Mouse (Mus musculus) limb, embryonic 10.5 days (tissue): ENCODE measurements around the gene Hspa4l. TPM values are rescaled to one million over a fixed set of nuclear protein-coding genes. Genes with fewer than 3 reads are reported as not detected.

ENCODE experiments used
- DNase-seq: peaks from one replicate; pipeline ENCODE4 v3.0.0-alpha.2; 2017; ENCODE audit warnings: low spot score
- H3K27ac ChIP-seq: fragments of 300-500 bp; sonication (generic); 2 replicates; pipeline ENCODE4 v1.5.1; 2016; ENCODE audit warnings: mild to moderate bottlenecking
- H3K27me3 ChIP-seq: fragments of 300-500 bp; sonication (generic); 2 replicates; pipeline ENCODE4 v1.6.1; 2016; ENCODE audit warnings: low read depth, mild to moderate bottlenecking; ENCODE audit not compliant: poor library complexity, severe bottlenecking
- H3K36me3 ChIP-seq: fragments of 300-500 bp; sonication (generic); 2 replicates; pipeline ENCODE4 v1.6.1; 2016; ENCODE audit warnings: mild to moderate bottlenecking, moderate library complexity
- H3K4me1 ChIP-seq: fragments of 300-500 bp; sonication (generic); 2 replicates; pipeline ENCODE4 v1.6.1; 2016
- H3K4me3 ChIP-seq: fragments of 300-500 bp; sonication (generic); 2 replicates; pipeline ENCODE4 v1.5.1; 2016; ENCODE audit warnings: mild to moderate bottlenecking, moderate library complexity
- H3K9me3 ChIP-seq: fragments of 300-500 bp; sonication (generic); replicated peaks from 2 replicates; pipeline ENCODE4 v1.6.1; 2016; ENCODE audit warnings: mild to moderate bottlenecking
- WGBS: fragments of 180-500 bp; shearing (Covaris S2); methylation state at CpG from one replicate; pipeline ENCODE4 v1.1.7; 2016; 5-methylcytosine and 5-hydroxymethylcytosine counted together
- polyA plus RNA-seq: library from polyadenylated mRNA; unstranded; fragments of >200 nt; fragmentation: Nextera tagmentation; extraction: Ambion mirVana; gene quantifications from 2 replicates; pipeline ENCODE4 v1.2.1, GENCODE M21; 2016

The Hspa4l gene
- 2.3 TPM in 2 replicates for polyA plus RNA-seq

DNA sequence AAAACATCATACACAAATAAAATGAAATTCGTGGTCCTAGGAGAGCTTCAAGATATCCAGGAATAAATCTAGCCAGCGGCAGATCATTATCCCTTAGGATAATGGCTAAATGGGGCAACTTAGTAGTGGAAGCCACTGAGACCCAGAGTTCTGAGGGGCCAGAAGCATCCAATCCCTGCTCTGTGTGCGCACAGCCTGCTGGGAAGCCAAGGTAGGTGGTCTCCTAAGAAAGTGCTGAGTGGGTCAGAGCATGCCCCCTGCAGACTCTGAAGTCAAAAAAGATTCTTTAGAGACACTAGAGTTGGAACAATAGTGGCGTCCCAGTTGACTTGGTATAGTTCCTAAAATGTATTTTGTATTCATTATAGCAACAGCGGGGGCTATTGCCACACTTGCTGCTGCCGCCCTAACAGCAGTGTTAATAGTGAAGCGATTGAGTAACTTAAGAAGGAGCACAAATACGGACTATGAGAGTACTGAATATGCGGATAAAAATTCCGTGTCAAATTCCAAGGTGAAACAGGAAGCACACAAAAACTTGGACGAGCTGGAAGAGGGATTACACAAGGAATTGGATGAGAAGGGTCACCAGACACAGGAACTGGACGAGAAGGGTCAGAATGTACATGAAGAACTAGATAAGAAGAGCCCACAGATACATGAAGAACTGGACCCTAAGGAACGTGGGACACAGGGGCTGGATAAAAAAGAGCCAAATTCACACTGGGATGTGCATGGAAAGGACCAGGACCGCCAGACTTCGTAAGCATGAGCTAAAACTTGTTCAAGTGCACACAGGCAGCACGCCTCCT, at the start of gene Hspa4l:
Gene Hspa4l (plus strand): TSS at position 472 of the 812 bp plus-strand sequence.
- DNase-seq = no peak
- Histone ChIP-seq H3K4me3 (peak within 1 kb of the TSS; percentile 75), H3K4me1 (peaks cover 16% of the 10 kb centered on the region), H3K27ac (peak within 1 kb of the TSS; percentile 85), H3K9me3 (no peaks in the 10 kb centered on the region), H3K36me3 (no peaks in the 10 kb centered on the region), H3K27me3 (peaks cover 11% of the 10 kb centered on the region)
- WGBS = 30% methylated on average over 16 of the region's 16 CpGs

DNA sequence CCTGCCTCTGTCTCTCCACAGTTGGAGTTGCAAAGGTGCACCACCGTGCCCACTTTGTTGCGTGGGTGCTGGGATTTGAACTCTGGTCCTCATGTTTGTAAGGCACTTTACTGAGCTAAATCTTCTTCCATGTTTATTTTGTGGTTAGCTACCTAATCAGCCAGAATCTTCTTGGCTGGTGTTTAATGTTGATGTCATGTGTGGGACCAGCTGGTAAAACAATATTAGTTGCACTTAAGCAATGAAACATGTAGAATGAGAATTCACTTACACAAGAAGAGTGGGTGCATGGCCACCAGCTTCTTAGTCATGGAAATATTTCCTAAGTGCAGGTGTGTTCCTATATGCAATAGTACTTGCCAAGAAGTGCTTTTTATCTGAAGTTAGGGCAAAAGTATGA, 49.1 kb upstream of the Hspa4l start:
- no peak overlapping the region for H3K27ac ChIP-seq
- no peaks in the 10 kb centered on the region for H3K9me3 ChIP-seq
- DNase-seq = no peak
- H3K4me1 ChIP-seq = no peaks in the 10 kb centered on the region
- H3K4me3 ChIP-seq = no peak overlapping the region
- peaks cover 19% of the 10 kb centered on the region; the same call in 1 of the 2 replicates for H3K36me3 ChIP-seq
- WGBS = 95% methylated on average over 2 of the region's 2 CpGs
- H3K27me3 ChIP-seq = no peaks in the 10 kb centered on the region

DNA sequence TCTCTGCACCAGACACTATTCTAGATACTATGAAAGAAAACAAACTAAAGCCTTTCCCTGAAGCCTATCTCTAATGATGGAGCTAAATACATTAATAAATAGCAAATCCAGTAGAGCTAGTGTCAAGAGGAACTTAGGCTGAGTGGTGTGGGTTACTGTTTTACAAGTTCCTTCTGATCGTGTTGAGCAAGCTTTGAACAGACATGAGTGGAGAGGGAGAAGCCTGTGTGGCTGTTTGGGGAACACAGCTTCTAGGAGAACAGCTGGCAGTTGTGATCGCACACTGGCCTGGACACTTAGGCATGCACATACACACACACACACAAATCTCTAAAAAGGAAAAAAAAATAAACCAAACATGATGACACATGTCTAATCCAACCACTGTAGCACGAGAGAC, 45.5 kb upstream of the Hspa4l start:
- 92% methylated on average over 3 of the region's 3 CpGs for WGBS
- Histone ChIP-seq H3K4me1 (no peaks in the 10 kb centered on the region), H3K36me3 (peaks cover 16% of the 10 kb centered on the region; the same call in 1 of the 2 replicates), H3K9me3 (no peaks in the 10 kb centered on the region), H3K27ac (no peak overlapping the region), H3K4me3 (no peak overlapping the region), H3K27me3 (no peaks in the 10 kb centered on the region)
- no peak for DNase-seq

DNA sequence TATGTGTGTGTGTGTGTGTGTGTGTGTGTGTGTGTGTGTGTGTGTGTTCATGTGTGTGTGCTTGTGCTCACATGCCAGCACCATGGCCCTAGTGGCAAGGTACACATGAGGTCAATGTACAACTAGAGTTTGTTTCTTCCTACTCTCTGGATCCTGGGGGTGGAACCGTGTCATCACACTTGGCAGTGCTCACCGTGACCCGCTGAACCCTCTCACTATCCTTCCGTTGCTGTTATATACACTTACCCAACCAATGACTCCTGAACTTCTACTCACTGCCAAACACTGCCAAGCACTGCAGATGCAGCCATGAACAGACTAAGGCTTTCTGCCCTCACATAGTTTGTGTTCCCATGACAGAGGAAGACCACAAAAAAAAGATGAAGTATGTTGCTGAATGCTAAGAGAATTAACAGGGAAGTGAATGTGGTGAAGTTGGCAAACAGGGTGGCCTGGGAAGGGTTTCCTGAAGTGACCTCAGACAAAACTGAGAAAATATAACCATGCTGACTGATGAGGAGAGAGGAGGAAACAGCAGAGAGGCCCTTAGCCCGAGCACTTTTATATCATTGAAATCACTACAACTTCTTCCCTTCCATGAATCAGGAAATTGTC, 39.4 kb upstream of the Hspa4l start:
- no peak overlapping the region for H3K4me3 ChIP-seq
- no peaks in the 10 kb centered on the region for H3K9me3 ChIP-seq
- no peaks in the 10 kb centered on the region for H3K27me3 ChIP-seq
- 89% methylated on average over 5 of the region's 5 CpGs for WGBS
- DNase-seq = no peak
- H3K4me1 ChIP-seq = no peaks in the 10 kb centered on the region
- peaks cover 5% of the 10 kb centered on the region; the same call in 1 of the 2 replicates for H3K36me3 ChIP-seq
- H3K27ac ChIP-seq = no peak overlapping the region

DNA sequence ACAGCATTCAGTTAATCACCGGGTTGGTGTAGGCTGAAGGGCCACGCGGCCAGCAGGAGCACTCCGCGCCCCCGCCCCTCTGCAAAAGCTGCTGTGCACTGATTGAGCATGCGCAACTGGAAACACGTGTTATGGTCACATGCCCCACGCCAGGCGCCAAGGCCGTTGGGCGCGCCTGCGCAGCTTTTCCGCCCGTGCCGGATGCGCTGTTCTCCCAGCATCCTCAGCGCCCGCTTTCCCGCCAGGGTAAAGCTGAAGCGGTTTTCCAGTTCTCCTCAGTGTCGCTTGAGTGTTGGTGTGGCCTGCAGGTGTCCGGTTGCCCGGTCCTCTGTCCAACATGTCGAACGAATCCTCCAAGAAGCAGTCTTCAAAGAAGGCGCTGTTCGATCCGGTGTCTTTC, 35.6 kb upstream of the Hspa4l start, which contains the start of gene Slc25a31:
Gene Slc25a31 (plus strand): TSS at position 201 of the 400 bp plus-strand sequence.
- Histone ChIP-seq H3K27me3 (no peaks in the 10 kb centered on the region), H3K36me3 (0 out of 2 replicates have a peak, but pooled peaks cover 3% of the 10 kb centered on the region), H3K9me3 (no peaks in the 10 kb centered on the region), H3K4me1 (no peaks in the 10 kb centered on the region), H3K4me3 (no peak within 1 kb of the TSS), H3K27ac (no peak within 1 kb of the TSS)
- WGBS = 88% methylated on average over 30 of the region's 30 CpGs
- DNase-seq = no peak

DNA sequence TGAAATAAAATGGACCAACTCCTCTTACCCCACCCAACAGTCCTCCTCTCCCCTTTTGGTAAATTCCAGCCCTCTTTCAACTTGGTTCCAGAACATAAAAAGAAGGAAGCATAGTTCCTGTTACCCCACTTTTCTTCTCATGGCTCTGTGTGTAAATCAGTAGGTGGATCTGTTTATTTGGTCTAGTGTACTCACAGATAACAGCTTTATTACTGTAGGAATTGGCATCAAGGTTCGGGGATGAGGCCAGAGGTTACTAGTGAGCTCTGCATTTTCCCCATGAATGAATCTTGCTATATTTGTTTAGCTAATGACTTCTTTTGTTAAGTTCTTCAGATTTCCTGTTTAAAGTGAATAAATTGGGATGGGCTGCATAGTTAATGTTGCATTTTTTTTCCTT, 28.2 kb upstream of the Hspa4l start:
- DNase-seq = no peak
- 36% methylated on average over 1 of the region's 1 CpGs for WGBS
- no peaks in the 10 kb centered on the region for H3K9me3 ChIP-seq
- H3K27ac ChIP-seq = no peak overlapping the region
- H3K4me1 ChIP-seq = no peaks in the 10 kb centered on the region
- no peak overlapping the region for H3K4me3 ChIP-seq
- no peaks in the 10 kb centered on the region for H3K36me3 ChIP-seq
- H3K27me3 ChIP-seq = no peaks in the 10 kb centered on the region

DNA sequence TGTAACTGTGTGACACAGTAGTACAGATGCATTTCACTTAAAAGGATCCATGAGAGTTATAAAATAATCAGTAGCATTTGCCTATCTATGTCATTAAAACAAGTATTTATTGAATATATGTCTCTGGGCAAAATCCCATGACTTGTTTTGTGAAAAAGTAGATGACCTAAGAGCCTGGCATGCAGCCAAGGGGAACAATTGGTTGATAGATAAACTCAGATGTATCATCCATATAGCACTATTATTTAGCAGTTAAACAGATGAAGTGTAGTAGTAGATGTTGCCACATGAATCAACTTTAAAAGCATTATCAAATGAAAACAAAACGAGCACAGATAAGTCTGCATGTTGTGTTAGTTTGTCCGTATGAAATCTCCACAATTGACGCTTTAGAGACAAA, 25.3 kb upstream of the Hspa4l start:
- 95% methylated on average over 3 of the region's 3 CpGs for WGBS

DNA sequence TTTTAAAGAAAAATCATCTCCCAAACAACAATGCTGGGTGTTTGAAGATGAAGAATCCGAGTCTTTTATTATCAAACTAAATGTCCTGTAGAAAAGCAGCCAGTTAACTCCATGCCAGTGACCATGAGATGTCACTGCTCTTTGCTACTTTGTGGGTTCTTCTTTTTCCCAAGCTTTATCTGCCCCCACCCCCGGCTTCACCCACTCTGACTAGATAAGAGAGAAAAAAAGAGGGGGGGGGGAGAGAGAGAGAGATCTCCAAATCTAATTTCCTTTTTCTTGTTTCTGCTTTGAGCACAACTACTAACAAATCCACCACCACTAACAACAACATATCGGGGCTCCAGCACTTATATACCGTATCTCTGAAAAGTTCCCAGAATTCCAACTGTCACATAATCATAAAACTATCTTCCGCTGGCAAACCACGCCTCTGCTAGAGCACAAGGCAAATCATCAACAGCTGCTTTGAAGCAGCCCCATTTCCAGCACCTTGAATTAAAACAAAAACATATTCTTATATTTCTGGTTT, 5.8 kb upstream of the Hspa4l start:
- 86% methylated on average over 6 of the region's 6 CpGs for WGBS
- no peak for DNase-seq
- H3K9me3 ChIP-seq = no peaks in the 10 kb centered on the region
- no peaks in the 10 kb centered on the region for H3K4me1 ChIP-seq
- H3K27ac ChIP-seq = no peak overlapping the region
- H3K4me3 ChIP-seq = no peak overlapping the region
- no peaks in the 10 kb centered on the region for H3K36me3 ChIP-seq
- no peaks in the 10 kb centered on the region for H3K27me3 ChIP-seq

More for the DNA sequence above, 25.3 kb upstream of the Hspa4l start:
- Histone ChIP-seq H3K9me3 (no peaks in the 10 kb centered on the region), H3K27me3 (no peaks in the 10 kb centered on the region), H3K4me1 (no peaks in the 10 kb centered on the region), H3K36me3 (no peaks in the 10 kb centered on the region), H3K4me3 (no peak overlapping the region), H3K27ac (no peak overlapping the region)
- no peak for DNase-seq

DNA sequence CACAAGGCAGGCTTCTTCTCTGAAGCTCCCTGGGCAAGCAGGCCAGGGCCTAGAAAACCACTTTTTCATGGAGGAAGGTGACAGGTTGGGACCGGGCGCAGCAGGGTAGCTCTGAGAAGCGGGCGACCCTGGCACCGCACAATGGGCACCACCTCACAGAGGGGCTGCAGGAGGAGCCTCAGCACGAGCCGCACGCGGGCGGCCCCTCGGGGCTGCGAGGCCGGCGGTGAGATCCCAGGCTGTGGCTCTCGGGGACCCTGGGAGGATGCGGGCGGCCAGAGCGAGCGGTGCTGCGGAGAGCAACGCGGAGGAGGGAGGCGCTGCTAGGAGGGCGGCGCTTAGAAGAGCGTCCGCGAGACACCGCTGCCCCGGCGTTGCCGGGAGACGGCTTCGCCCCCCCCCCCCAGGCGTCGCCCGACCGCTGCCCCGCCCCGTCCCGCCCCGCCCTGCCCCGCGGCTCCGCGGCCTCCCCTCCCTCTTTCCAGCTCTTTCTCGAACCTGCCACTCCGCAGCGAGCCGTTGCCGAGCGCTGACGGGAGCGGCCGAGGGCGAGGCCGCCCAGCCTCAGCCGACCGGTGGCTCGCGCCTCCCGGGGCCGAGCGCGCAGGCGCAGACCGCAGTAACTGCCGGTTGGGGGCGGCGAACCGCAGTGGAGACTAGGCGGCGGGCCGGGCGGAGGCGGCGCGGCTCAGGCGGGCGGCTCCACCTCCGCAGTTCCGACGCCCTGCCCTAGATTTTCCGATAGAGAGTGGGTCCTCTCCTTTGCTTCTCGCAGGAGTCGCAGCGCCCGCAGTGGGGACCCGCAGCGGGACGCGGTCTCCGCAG, 753 bp downstream of the Hspa4l start:
- under 1% methylated on average over 76 of the region's 93 CpGs for WGBS

DNA sequence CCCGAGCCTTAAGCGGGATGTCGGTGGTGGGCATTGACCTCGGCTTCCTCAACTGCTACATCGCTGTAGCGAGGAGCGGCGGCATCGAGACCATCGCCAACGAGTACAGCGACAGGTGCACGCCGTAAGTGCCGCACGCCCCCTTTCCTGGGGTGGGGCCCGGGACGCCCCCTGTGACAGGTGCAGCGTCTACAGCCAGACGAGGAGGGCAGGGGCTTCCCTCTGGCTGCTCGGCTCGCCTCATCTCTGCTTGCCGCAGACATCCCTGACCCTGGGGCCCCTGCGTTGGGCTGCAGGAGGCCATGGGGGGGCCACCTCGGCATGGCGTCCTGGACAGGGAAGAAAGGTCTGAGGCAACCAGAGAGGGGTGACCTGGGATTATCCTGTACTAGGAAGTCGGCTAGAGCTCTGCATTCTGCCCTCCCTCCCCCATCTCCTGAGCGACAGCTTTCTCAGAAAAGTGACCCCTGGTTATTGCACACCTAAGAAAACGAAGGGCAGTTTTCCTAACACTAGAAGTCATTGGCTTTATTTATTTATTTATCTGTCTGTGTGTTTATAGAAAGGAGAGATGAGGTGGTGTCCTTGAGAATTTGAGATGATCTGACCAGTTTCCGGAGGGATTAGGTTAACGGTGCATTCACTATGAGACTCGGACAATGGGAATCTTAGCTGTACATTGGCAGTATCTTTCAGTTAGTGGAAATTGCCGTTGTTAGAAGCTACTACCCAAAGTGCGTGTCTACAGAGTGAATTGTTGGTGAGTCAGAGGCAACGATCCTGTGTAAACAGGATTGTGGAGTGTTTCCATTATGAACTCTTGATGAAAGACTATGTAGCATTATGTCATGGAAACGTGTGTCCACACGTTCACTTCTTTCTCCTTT, 1.6 kb downstream of the Hspa4l start:
- WGBS = 7% methylated on average over 37 of the region's 37 CpGs
- Histone ChIP-seq H3K27me3 (peaks cover 11% of the 10 kb centered on the region), H3K27ac (peak overlapping the region; percentile 85), H3K4me3 (peak overlapping the region; percentile 75), H3K9me3 (no peaks in the 10 kb centered on the region), H3K4me1 (peaks cover 16% of the 10 kb centered on the region), H3K36me3 (no peaks in the 10 kb centered on the region)
- DNase-seq = peak; percentile 62

More for the DNA sequence above, 753 bp downstream of the Hspa4l start:
- peak; percentile 90 for DNase-seq
- Histone ChIP-seq H3K4me3 (peak overlapping the region; percentile 75), H3K36me3 (no peaks in the 10 kb centered on the region), H3K27ac (peak overlapping the region; percentile 85), H3K9me3 (no peaks in the 10 kb centered on the region), H3K27me3 (peaks cover 11% of the 10 kb centered on the region), H3K4me1 (peaks cover 16% of the 10 kb centered on the region)

DNA sequence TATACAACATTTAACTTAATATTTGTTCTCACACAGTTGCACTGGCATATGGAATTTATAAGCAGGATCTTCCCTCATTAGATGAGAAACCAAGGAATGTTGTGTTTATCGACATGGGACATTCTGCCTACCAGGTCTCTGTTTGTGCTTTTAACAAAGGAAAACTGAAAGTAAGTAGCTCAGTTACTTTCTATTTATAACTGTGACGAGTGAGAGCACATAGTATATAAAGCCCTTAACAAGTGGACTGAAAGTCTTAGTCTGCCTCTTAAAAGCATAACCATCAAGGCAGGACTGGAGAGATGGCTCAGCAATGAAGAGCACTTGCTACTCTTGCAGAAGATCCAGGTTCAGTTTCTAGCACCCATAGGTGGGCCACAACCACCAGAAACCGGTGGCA, 16.5 kb downstream of the Hspa4l start:
- no peaks in the 10 kb centered on the region for H3K36me3 ChIP-seq
- no peaks in the 10 kb centered on the region for H3K4me1 ChIP-seq
- H3K27me3 ChIP-seq = no peaks in the 10 kb centered on the region
- H3K4me3 ChIP-seq = no peak overlapping the region
- H3K27ac ChIP-seq = no peak overlapping the region
- DNase-seq = no peak
- H3K9me3 ChIP-seq = no peaks in the 10 kb centered on the region
- WGBS = 97% methylated on average over 3 of the region's 3 CpGs

DNA sequence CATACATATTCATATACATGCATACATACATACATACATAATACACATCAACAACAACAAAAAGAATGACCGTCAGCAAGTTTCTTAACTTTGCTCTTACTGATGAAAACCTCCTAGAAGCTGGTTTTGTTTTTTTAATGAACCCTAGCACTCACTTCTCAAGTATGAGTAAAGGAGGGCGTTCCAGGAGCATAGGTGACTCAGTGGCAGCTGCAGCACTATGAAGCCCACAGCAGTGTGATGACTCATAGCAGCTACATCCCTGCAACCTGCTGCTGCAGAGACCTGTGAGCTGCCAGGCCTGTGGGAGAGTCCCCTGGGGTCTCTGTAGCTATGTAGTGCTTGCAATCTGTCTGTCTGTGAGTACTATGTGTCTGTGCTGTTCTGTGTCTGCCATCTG, 17.0 kb downstream of the Hspa4l start:
- no peaks in the 10 kb centered on the region for H3K27me3 ChIP-seq
- H3K36me3 ChIP-seq = no peaks in the 10 kb centered on the region
- 87% methylated on average over 2 of the region's 2 CpGs for WGBS
- no peaks in the 10 kb centered on the region for H3K9me3 ChIP-seq
- no peak overlapping the region for H3K4me3 ChIP-seq
- no peak for DNase-seq
- no peaks in the 10 kb centered on the region for H3K4me1 ChIP-seq
- no peak overlapping the region for H3K27ac ChIP-seq
